Mouse (Mus musculus) G1E-ER4 (cell line): ENCODE measurements around the gene Cdc6. TPM values are rescaled to one million over a fixed set of nuclear protein-coding genes. Genes with fewer than 3 reads are reported as not detected.
A peak's percentile ranks its signal among the peaks of the same experiment; 100 is the strongest.

Source experiments
- GATA1 ChIP-seq: IDR thresholded peaks from one replicate; pipeline ENCODE4 v1.8.0; 2012; ENCODE audit warnings: low read length, inconsistent platforms
- polyA plus RNA-seq: library from polyadenylated mRNA; stranded (reverse); fragments of >175 nt; gene quantifications from 2 replicates; pipeline ENCODE4 v1.2.3, GENCODE M21; 2012

The Cdc6 gene
- polyA plus RNA-seq, 1 experiment, result 2.4 TPM

- TF ChIP-seq GATA1, result no peak
Measured at GRCm38 (mm10) chr11:98900529-98901125, 7.0 kb upstream of the Cdc6 start.

- TF ChIP-seq GATA1, result no peak
Measured at GRCm38 (mm10) chr11:98902621-98903245, 4.9 kb upstream of the Cdc6 start.

GRCm38 (mm10) chr11:98904577-98904976 is 3.0 kb upstream of the Cdc6 start:
- TF ChIP-seq GATA1, result peak; percentile 89

GRCm38 (mm10) chr11:98905033-98905432 is 2.6 kb upstream of the Cdc6 start:
- TF ChIP-seq GATA1, result no peak

GRCm38 (mm10) chr11:98905583-98905982 is 2.0 kb upstream of the Cdc6 start:
- no peak for TF ChIP-seq GATA1

GRCm38 (mm10) chr11:98907063-98907436 is 551 bp upstream of the Cdc6 start:
- no peak for TF ChIP-seq GATA1

GRCm38 (mm10) chr11:98909654-98910053 is 2.1 kb downstream of the Cdc6 start:
- peak; percentile 52 for TF ChIP-seq GATA1

GRCm38 (mm10) chr11:98910415-98910814 is 2.8 kb downstream of the Cdc6 start:
- no peak for TF ChIP-seq GATA1

GRCm38 (mm10) chr11:98911498-98911897 is 3.9 kb downstream of the Cdc6 start:
- TF ChIP-seq GATA1, result no peak

- no peak for TF ChIP-seq GATA1
Measured at GRCm38 (mm10) chr11:98914196-98914595, 6.6 kb downstream of the Cdc6 start.

GRCm38 (mm10) chr11:98917428-98918005 is 9.9 kb downstream of the Cdc6 start:
- no peak for TF ChIP-seq GATA1

GRCm38 (mm10) chr11:98918231-98918630 is 10.6 kb downstream of the Cdc6 start:
- no peak for TF ChIP-seq GATA1

- no peak for TF ChIP-seq GATA1
Measured at GRCm38 (mm10) chr11:98919009-98919408, 11.4 kb downstream of the Cdc6 start.

GRCm38 (mm10) chr11:98924633-98925175 is 17.1 kb downstream of the Cdc6 start:
- no peak for TF ChIP-seq GATA1

- TF ChIP-seq GATA1, result peak; percentile 21
Measured at GRCm38 (mm10) chr11:98925265-98925721, 17.7 kb downstream of the Cdc6 start.

GRCm38 (mm10) chr11:98925868-98926311 is 18.3 kb downstream of the Cdc6 start:
- TF ChIP-seq GATA1, result no peak
